Mouse (Mus musculus) C2C12 (cell line): Measurements from ENCODE around the gene Zbtb46. TPM values are rescaled to one million over a fixed set of nuclear protein-coding genes. Genes with fewer than 3 reads are reported as not detected.
A peak's percentile ranks its signal among the peaks of the same experiment; 100 is the strongest.

Experiments
- H3K27me3 ChIP-seq: one replicate; pipeline ENCODE4 v1.6.1; 2011; ENCODE audit not compliant: control insufficient read depth, insufficient read depth, insufficient read length
- H3K36me3 ChIP-seq: one replicate; pipeline ENCODE4 v1.6.1; 2011; ENCODE audit not compliant: control insufficient read depth, insufficient read depth
- H3K4me3 ChIP-seq: one replicate; pipeline ENCODE4 v1.5.1; 2011; ENCODE audit warnings: mild to moderate bottlenecking, control low read depth; ENCODE audit not compliant: poor library complexity, insufficient read depth, severe bottlenecking
- H3K79me2 ChIP-seq: one replicate; pipeline ENCODE4 v1.6.1; 2011; ENCODE audit not compliant: control insufficient read depth, insufficient read depth
- H3K79me3 ChIP-seq: one replicate; pipeline ENCODE4 v1.6.1; 2011; ENCODE audit warnings: low read depth, control low read depth
- H3ac ChIP-seq: one replicate; pipeline ENCODE3; 2011; ENCODE audit warnings: low read depth; ENCODE audit not compliant: control insufficient read depth, insufficient read length
- CEBPB ChIP-seq: IDR thresholded peaks from one replicate; pipeline ENCODE4 v1.6.1; 2011; ENCODE audit warnings: low read depth, mild to moderate bottlenecking, control low read depth, moderate library complexity
- CTCF ChIP-seq: IDR thresholded peaks from one replicate; pipeline ENCODE4 v1.5.1; 2011; ENCODE audit not compliant: control insufficient read depth, insufficient read depth, insufficient read length
- FOSL1 ChIP-seq: IDR thresholded peaks from one replicate; pipeline ENCODE4 v1.8.0; 2011; ENCODE audit warnings: mild to moderate bottlenecking, low read length; ENCODE audit not compliant: poor library complexity, insufficient read depth, severe bottlenecking
- MAX ChIP-seq: IDR thresholded peaks from one replicate; pipeline ENCODE4 v1.6.1; 2011; ENCODE audit warnings: mild to moderate bottlenecking, control low read depth
- MYOD1 ChIP-seq: IDR thresholded peaks from one replicate; pipeline ENCODE4 v1.6.1; 2011; ENCODE audit warnings: low read depth; ENCODE audit not compliant: control insufficient read depth, insufficient read length
- MYOG ChIP-seq: IDR thresholded peaks from one replicate; pipeline ENCODE4 v1.6.1; 2011; ENCODE audit not compliant: control insufficient read depth, insufficient read length; ENCODE audit errors: extremely low read depth
- USF1 ChIP-seq: IDR thresholded peaks from one replicate; pipeline ENCODE4 v1.6.1; 2011; ENCODE audit warnings: low read depth, mild to moderate bottlenecking, control low read depth, moderate library complexity
- polyA plus RNA-seq: library from polyadenylated mRNA; unstranded; fragments of >200 nt; fragmentation: generic; extraction: Trizol; gene quantifications from one replicate; pipeline ENCODE4 v1.2.1, GENCODE M21; 2012; ENCODE audit warnings: missing spikeins

Zbtb46 gene
- polyA plus RNA-seq, 1 experiment = 0.68 TPM

- TF ChIP-seq MAX (no peak), MYOG (no peak), MYOD1 (no peak), USF1 (no peak), CTCF (no peak), CEBPB (no peak), FOSL1 (no peak)
- no peaks in the 10 kb centered on the region for H3K27me3 ChIP-seq
- H3K4me3 ChIP-seq = no peak overlapping the region
- H3K79me2 ChIP-seq = no peaks in the 10 kb centered on the region
- no peak overlapping the region for H3ac ChIP-seq
- H3K36me3 ChIP-seq = no peaks in the 10 kb centered on the region
- no peaks in the 10 kb centered on the region for H3K79me3 ChIP-seq
Observed at GRCm38 (mm10) chr2:181397207-181397761, 61.9 kb downstream of the Zbtb46 start.

- Histone ChIP-seq H3K79me2 (no peaks in the 10 kb centered on the region), H3K27me3 (no peaks in the 10 kb centered on the region), H3K36me3 (no peaks in the 10 kb centered on the region), H3K4me3 (no peak overlapping the region), H3ac (no peak overlapping the region), H3K79me3 (no peaks in the 10 kb centered on the region)
- TF ChIP-seq MYOD1 (no peak), FOSL1 (no peak), CTCF (no peak), MYOG (no peak), USF1 (no peak), CEBPB (no peak), MAX (no peak)
Observed at GRCm38 (mm10) chr2:181394086-181394485, 65.1 kb downstream of the Zbtb46 start.

DNA sequence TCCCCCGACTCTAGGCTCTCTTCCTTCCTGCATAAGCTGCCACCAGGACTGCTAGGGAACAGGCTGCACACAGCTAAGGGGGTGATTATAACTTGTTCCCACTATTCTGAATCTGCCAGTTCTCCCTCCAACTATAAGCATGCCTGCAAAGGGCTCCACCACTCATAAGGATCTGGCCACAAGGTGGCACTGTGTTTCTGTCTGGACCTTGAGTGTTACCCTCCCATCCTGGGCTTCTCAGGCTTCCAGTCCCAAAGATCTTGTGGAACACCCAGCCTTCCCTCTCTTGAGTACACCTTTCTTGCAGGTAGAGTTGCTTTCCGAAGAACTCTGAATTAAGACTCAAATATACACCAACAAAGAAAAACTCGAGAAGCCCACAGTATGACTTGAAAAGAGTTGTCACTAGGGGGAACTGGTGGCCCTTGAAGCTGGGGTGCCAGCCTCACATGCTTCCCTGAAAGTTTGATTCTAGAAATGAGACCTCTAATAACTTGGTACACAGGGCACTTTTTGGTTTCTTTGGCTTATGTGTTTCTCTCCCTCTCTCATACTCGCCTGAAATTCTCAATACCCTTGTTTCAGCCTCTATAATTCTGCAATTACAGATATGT, 66.5 kb downstream of the Zbtb46 start:
- peaks cover under 1% of the 10 kb centered on the region for H3K36me3 ChIP-seq
- no peak overlapping the region for H3K4me3 ChIP-seq
- H3K79me3 ChIP-seq = no peaks in the 10 kb centered on the region
- peak; percentile 83 for TF ChIP-seq CTCF
- no peak for TF ChIP-seq CEBPB
- H3K79me2 ChIP-seq = no peaks in the 10 kb centered on the region
- H3ac ChIP-seq = no peak overlapping the region
- H3K27me3 ChIP-seq = no peaks in the 10 kb centered on the region

GRCm38 (mm10) chr2:181391541-181391940, 67.7 kb downstream of the Zbtb46 start:
- no peaks in the 10 kb centered on the region for H3K27me3 ChIP-seq
- no peak overlapping the region for H3K4me3 ChIP-seq
- no peaks in the 10 kb centered on the region for H3K79me2 ChIP-seq
- no peak overlapping the region for H3ac ChIP-seq
- H3K36me3 ChIP-seq = peaks cover 9% of the 10 kb centered on the region
- no peaks in the 10 kb centered on the region for H3K79me3 ChIP-seq
- TF ChIP-seq CTCF (no peak), USF1 (no peak), MYOD1 (no peak), MAX (no peak), FOSL1 (no peak), MYOG (no peak), CEBPB (no peak)

GRCm38 (mm10) chr2:181391022-181391421, 68.2 kb downstream of the Zbtb46 start:
- Histone ChIP-seq H3K79me2 (no peaks in the 10 kb centered on the region), H3ac (no peak overlapping the region), H3K27me3 (no peaks in the 10 kb centered on the region), H3K4me3 (no peak overlapping the region), H3K79me3 (no peaks in the 10 kb centered on the region), H3K36me3 (peaks cover 14% of the 10 kb centered on the region)
- TF ChIP-seq FOSL1 (no peak), MYOG (no peak), CEBPB (no peak), USF1 (no peak), CTCF (no peak), MYOD1 (no peak), MAX (no peak)
